Mouse (Mus musculus) MEL (cell line): ENCODE data around the gene Aff1. TPM values are rescaled to one million over a fixed set of nuclear protein-coding genes. Genes with fewer than 3 reads are reported as not detected.

ENCODE experiments used
- DNase-seq: peaks from one replicate; pipeline ENCODE4 v3.0.0; 2011; ENCODE audit warnings: low read depth, low spot score
- H3K27ac ChIP-seq: 2 replicates; pipeline ENCODE4 v1.5.1; 2012; ENCODE audit warnings: low read depth, mild to moderate bottlenecking, control low read depth, low read length, moderate library complexity; ENCODE audit not compliant: control insufficient read depth
- H3K27me3 ChIP-seq, 2 experiments: fragments of 150-350 bp in 1 of 2; sonication (generic) in 1 of 2; 2 replicates each; pipeline ENCODE4 v1.6.1; 2012; ENCODE audit warnings: low read length in 2 of 2, mild to moderate bottlenecking in 2 of 2, improper control_type of control experiment in 1 of 2, moderate library complexity in 1 of 2; ENCODE audit not compliant: insufficient read depth in 2 of 2, control insufficient read depth in 1 of 2
- H3K36me3 ChIP-seq, 2 experiments: 2 replicates each; pipeline ENCODE4 v1.6.1; 2012 to 2014; ENCODE audit warnings: low read length in 2 of 2, improper control_type of control experiment in 1 of 2, inconsistent platforms in 1 of 2, mild to moderate bottlenecking in 1 of 2; ENCODE audit not compliant: insufficient read depth in 2 of 2, control insufficient read depth in 1 of 2
- H3K4me1 ChIP-seq, 2 experiments: fragments of 150-350 bp in 1 of 2; sonication (generic) in 1 of 2; 2 replicates each; pipeline ENCODE4 v1.6.1; 2012; ENCODE audit warnings: low read length in 2 of 2, improper control_type of control experiment in 1 of 2, mild to moderate bottlenecking in 1 of 2; ENCODE audit not compliant: insufficient read depth in 2 of 2, control insufficient read depth in 1 of 2
- H3K4me3 ChIP-seq, 2 experiments: fragments of 150-350 bp in 1 of 2; sonication (generic) in 1 of 2; 2 replicates each; pipeline ENCODE4 v1.5.1; 2012; ENCODE audit warnings: low read depth in 2 of 2, low read length in 2 of 2, mild to moderate bottlenecking in 2 of 2, moderate library complexity in 2 of 2, control low read depth in 1 of 2, improper control_type of control experiment in 1 of 2; ENCODE audit not compliant: control insufficient read depth in 1 of 2, insufficient read depth in 1 of 2
- H3K79me2 ChIP-seq: 2 replicates; pipeline ENCODE4 v1.6.1; 2012; ENCODE audit warnings: mild to moderate bottlenecking, low read length, moderate library complexity; ENCODE audit not compliant: control insufficient read depth, poor library complexity, insufficient read depth
- H3K9ac ChIP-seq: 2 replicates; pipeline ENCODE4 v1.6.1; 2012; ENCODE audit warnings: low read depth, mild to moderate bottlenecking, control low read depth, low read length, moderate library complexity; ENCODE audit not compliant: control insufficient read depth, poor library complexity, severe bottlenecking
- H3K9me3 ChIP-seq: fragments of 150-350 bp; sonication (generic); replicated peaks from 2 replicates; pipeline ENCODE4 v1.6.1; 2012; ENCODE audit warnings: mild to moderate bottlenecking, low read length, improper control_type of control experiment, moderate library complexity; ENCODE audit not compliant: insufficient read depth
- CHD1 ChIP-seq: IDR thresholded peaks from 2 replicates; pipeline ENCODE4 v1.6.1; 2012; ENCODE audit warnings: low read depth, mild to moderate bottlenecking, inconsistent platforms, low read length, improper control_type of control experiment
- CHD2 ChIP-seq: IDR thresholded peaks from 2 replicates; pipeline ENCODE4 v1.6.1; 2011; ENCODE audit warnings: low read length, improper control_type of control experiment
- CTCF ChIP-seq, 3 experiments: IDR thresholded peaks in 2 of 3; conservative IDR thresholded peaks in 1 of 3; 2 replicates each; pipeline ENCODE4 v1.5.1; 2011 to 2012; ENCODE audit warnings: low read length in 3 of 3, low read depth in 2 of 3, mild to moderate bottlenecking in 2 of 3, improper control_type of control experiment in 1 of 3, inconsistent platforms in 1 of 3, mixed read lengths in 1 of 3, moderate library complexity in 1 of 3; ENCODE audit not compliant: control insufficient read depth in 1 of 3, insufficient read depth in 1 of 3, poor library complexity in 1 of 3, severe bottlenecking in 1 of 3
- E2F4 ChIP-seq: IDR thresholded peaks from 2 replicates; pipeline ENCODE4 v1.6.1; 2011; ENCODE audit warnings: low read depth, low read length, improper control_type of control experiment, borderline replicate concordance
- EP300 ChIP-seq, 2 experiments: IDR thresholded peaks; 2 replicates each; pipeline ENCODE4 v1.6.1; 2011; ENCODE audit warnings: improper control_type of control experiment in 2 of 2, low read length in 2 of 2, low read depth in 1 of 2, mild to moderate bottlenecking in 1 of 2
- KAT2A ChIP-seq: conservative IDR thresholded peaks from 2 replicates; pipeline ENCODE4 v1.6.1; 2012; ENCODE audit warnings: low read depth, low read length, improper control_type of control experiment, inconsistent platforms
- MAZ ChIP-seq: IDR thresholded peaks from 2 replicates; pipeline ENCODE4 v1.6.1; 2012; ENCODE audit warnings: low read depth, mild to moderate bottlenecking, inconsistent platforms, low read length, improper control_type of control experiment
- MEF2A ChIP-seq: IDR thresholded peaks from 2 replicates; pipeline ENCODE4 v1.6.1; 2014; ENCODE audit warnings: low read depth, mild to moderate bottlenecking, inconsistent platforms, low read length, improper control_type of control experiment; ENCODE audit not compliant: poor library complexity, insufficient replicate concordance, severe bottlenecking; ENCODE audit errors: extremely low read depth
- MXI1 ChIP-seq: IDR thresholded peaks from 2 replicates; pipeline ENCODE4 v1.6.1; 2011; ENCODE audit warnings: mild to moderate bottlenecking, low read depth, low read length, improper control_type of control experiment
- MYC ChIP-seq: IDR thresholded peaks from 2 replicates; pipeline ENCODE4 v1.6.1; 2011; ENCODE audit warnings: low read depth, mild to moderate bottlenecking, low read length, improper control_type of control experiment, moderate library complexity
- NELFE ChIP-seq: IDR thresholded peaks from 2 replicates; pipeline ENCODE4 v1.6.1; 2011; ENCODE audit warnings: low read depth, low read length, improper control_type of control experiment
- NRF1 ChIP-seq: IDR thresholded peaks from 2 replicates; pipeline ENCODE4 v1.6.1; 2014; ENCODE audit warnings: low read depth, mild to moderate bottlenecking, inconsistent platforms, low read length, improper control_type of control experiment, moderate library complexity; ENCODE audit not compliant: poor library complexity, insufficient read depth, severe bottlenecking
- POLR2A ChIP-seq, 2 experiments: IDR thresholded peaks; 2 replicates each; pipeline ENCODE4 v1.6.1; 2011 to 2012; ENCODE audit warnings: low read length in 2 of 2, mild to moderate bottlenecking in 2 of 2, control low read depth in 1 of 2, improper control_type of control experiment in 1 of 2, low read depth in 1 of 2, moderate library complexity in 1 of 2; ENCODE audit not compliant: control insufficient read depth in 1 of 2, insufficient read depth in 1 of 2, poor library complexity in 1 of 2
- POLR2AphosphoS2 ChIP-seq: IDR thresholded peaks from 2 replicates; pipeline ENCODE4 v1.6.1; 2011; ENCODE audit warnings: low read length, improper control_type of control experiment
- POLR2AphosphoS5 ChIP-seq: IDR thresholded peaks from 2 replicates; pipeline ENCODE4 v1.6.1; 2012; ENCODE audit warnings: low read depth, borderline replicate concordance, mild to moderate bottlenecking, inconsistent platforms, low read length, moderate library complexity, mixed read lengths
- RAD21 ChIP-seq: IDR thresholded peaks from 2 replicates; pipeline ENCODE4 v1.6.1; 2011; ENCODE audit warnings: mild to moderate bottlenecking, low read depth, low read length, improper control_type of control experiment
- RCOR1 ChIP-seq: IDR thresholded peaks from 2 replicates; pipeline ENCODE4 v1.6.1; 2012; ENCODE audit warnings: low read depth, mild to moderate bottlenecking, inconsistent platforms, low read length, improper control_type of control experiment
- TAL1 ChIP-seq: IDR thresholded peaks from 2 replicates; pipeline ENCODE4 v1.6.1; 2012; ENCODE audit warnings: mild to moderate bottlenecking, inconsistent platforms, low read length, moderate library complexity, mixed read lengths
- TCF12 ChIP-seq: IDR thresholded peaks from 2 replicates; pipeline ENCODE4 v1.6.1; 2014; ENCODE audit warnings: low read depth, mild to moderate bottlenecking, inconsistent platforms, low read length, improper control_type of control experiment, moderate library complexity
- USF2 ChIP-seq, 2 experiments: IDR thresholded peaks; 2 replicates each; pipeline ENCODE4 v1.6.1; 2011 to 2012; ENCODE audit warnings: improper control_type of control experiment in 2 of 2, low read length in 2 of 2, borderline replicate concordance in 1 of 2, inconsistent platforms in 1 of 2, low read depth in 1 of 2, mild to moderate bottlenecking in 1 of 2; ENCODE audit not compliant: insufficient read depth in 1 of 2
- ZC3H11A ChIP-seq: IDR thresholded peaks from 2 replicates; pipeline ENCODE4 v1.6.1; 2012; ENCODE audit warnings: low read depth, mild to moderate bottlenecking, inconsistent platforms, low read length, improper control_type of control experiment
- ZMIZ1 ChIP-seq: IDR thresholded peaks from 2 replicates; pipeline ENCODE4 v1.6.1; 2012; ENCODE audit warnings: low read depth, mild to moderate bottlenecking, inconsistent platforms, low read length, improper control_type of control experiment, moderate library complexity
- polyA plus RNA-seq, 2 experiments: library from polyadenylated mRNA; stranded (reverse) in 1 of 2; unstranded in 1 of 2; fragments of >175 nt in 1 of 2; fragments of >200 nt in 1 of 2; gene quantifications; 2 replicates each; pipeline versions ENCODE4 v1.2.1 to v1.2.4; 2012; ENCODE audit warnings: low replicate concordance in 2 of 2, low read depth in 1 of 2; ENCODE audit not compliant: insufficient read length in 2 of 2, insufficient read depth in 1 of 2, missing spikeins in 1 of 2
- total RNA-seq: library from RNA; depleted of rRNA; stranded (reverse); fragments of 300-350 nt; gene quantifications from 2 replicates; pipeline ENCODE4 v1.2.3, GENCODE M21; 2012

The Aff1 gene
- total and polyA plus RNA-seq, 3 experiments = 5.4 to 13.4 TPM; not detected in 1

DNA sequence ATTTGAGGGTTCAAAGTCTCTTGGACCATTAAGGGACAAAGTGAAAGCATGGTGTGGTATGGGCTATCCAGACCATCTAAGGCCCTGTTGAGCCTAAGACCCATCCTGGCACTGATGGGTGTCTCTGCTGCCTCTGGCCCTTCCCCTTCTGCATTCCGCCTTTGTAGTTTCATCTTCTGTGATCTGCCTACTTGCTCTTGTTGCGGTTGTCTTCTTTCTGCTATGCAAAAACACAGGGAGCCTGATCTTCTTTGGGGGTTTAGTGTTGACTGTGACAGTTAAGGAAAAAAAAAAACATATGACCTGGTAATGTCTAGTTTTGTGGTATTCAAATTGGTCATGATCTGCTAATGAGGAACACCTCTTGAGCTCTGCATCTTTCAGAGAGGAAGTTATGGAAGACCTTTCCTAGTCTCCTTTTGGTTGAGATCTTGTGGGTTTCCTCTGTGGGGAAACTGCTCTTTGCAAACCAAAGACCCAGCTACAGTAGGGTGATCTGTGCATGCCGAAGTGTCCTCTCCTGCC is 54.4 kb downstream of the Aff1 start:
- H3K27ac ChIP-seq = no peak overlapping the region; the same call in 1 of the 2 replicates
- H3K9ac ChIP-seq = no peak overlapping the region

DNA sequence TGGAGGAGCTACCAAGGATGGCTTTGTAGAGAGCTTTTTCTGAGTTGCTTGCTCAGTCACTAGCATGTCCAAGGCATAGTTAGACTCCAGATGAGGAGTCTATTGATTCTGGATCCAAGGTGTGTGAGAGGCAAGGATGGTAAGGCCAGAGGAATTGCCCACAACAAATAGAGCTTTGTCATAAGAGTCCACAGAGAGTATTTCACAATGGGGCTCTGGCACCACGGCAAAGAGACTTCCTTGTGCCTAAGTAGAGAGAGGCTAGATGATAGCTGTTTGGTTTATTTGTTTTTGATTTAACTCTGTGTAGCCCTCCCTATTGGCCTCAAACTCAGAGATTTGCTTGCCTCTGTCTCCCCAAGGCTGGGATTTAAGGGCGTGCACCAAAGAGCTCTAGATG is 54.9 kb downstream of the Aff1 start:
- TF ChIP-seq NRF1 (no peak), ZC3H11A (no peak), KAT2A (no peak), MAZ (no peak), TCF12 (no peak), CHD2 (no peak), EP300 (IDR thresholded peaks at IDR 0.05; ENCODE audit: low read depth in 1 of 2, low read length in 2 of 2) (no peak), NELFE (no peak), E2F4 (no peak)
- peaks cover 0 to 34% of the 10 kb centered on the region in 2 experiments; a peak in 2 of 4 replicates for H3K36me3 ChIP-seq
- no peaks in the 10 kb centered on the region for H3K79me2 ChIP-seq
- no peak overlapping the region for H3K9ac ChIP-seq
- no peak overlapping the region for H3K27ac ChIP-seq
- H3K27me3 ChIP-seq = no peaks in the 10 kb centered on the region
- no peak overlapping the region for H3K4me3 ChIP-seq
- DNase-seq = no peak
- H3K9me3 ChIP-seq = no peaks in the 10 kb centered on the region
- peaks cover 5 to 43% of the 10 kb centered on the region in 2 experiments for H3K4me1 ChIP-seq

More for the DNA sequence above, 54.4 kb downstream of the Aff1 start:
- H3K4me3 ChIP-seq = no peak overlapping the region
- peaks cover 0 to 37% of the 10 kb centered on the region in 2 experiments; a peak in 2 of 4 replicates for H3K36me3 ChIP-seq
- H3K79me2 ChIP-seq = no peaks in the 10 kb centered on the region
- H3K4me1 ChIP-seq = peaks cover 5 to 47% of the 10 kb centered on the region in 2 experiments
- no peak for DNase-seq
- no peaks in the 10 kb centered on the region for H3K27me3 ChIP-seq
- no peaks in the 10 kb centered on the region for H3K9me3 ChIP-seq
- TF ChIP-seq ZC3H11A (no peak), MEF2A (no peak), POLR2AphosphoS5 (no peak), RAD21 (no peak), MYC (no peak), MXI1 (no peak), CTCF (IDR thresholded peaks at IDR 0.05 in 2 of 3, conservative IDR thresholded peaks at IDR 0.05 in 1 of 3; ENCODE audit: control insufficient read depth in 1 of 3, insufficient read depth in 1 of 3, low read depth in 2 of 3, low read length in 3 of 3, poor library complexity in 1 of 3, severe bottlenecking in 1 of 3) (no peak), EP300 (IDR thresholded peaks at IDR 0.05; ENCODE audit: low read depth in 1 of 2, low read length in 2 of 2) (no peak), TAL1 (no peak), CHD2 (no peak), MAZ (no peak), CHD1 (no peak), USF2 (IDR thresholded peaks at IDR 0.05; ENCODE audit: borderline replicate concordance in 1 of 2, insufficient read depth in 1 of 2, low read depth in 1 of 2, low read length in 2 of 2) (no peak), KAT2A (no peak), ZMIZ1 (no peak), NRF1 (no peak), POLR2AphosphoS2 (no peak), POLR2A (IDR thresholded peaks at IDR 0.05; ENCODE audit: control insufficient read depth in 1 of 2, insufficient read depth in 1 of 2, low read depth in 1 of 2, low read length in 2 of 2, poor library complexity in 1 of 2) (no peak), E2F4 (no peak), RCOR1 (no peak)
